Mouse (Mus musculus): ENCODE data around the gene Zfp217.

- TF ChIP-seq POLR2A (IDR thresholded peaks at IDR 0.05; ENCODE audit: control insufficient read depth, extremely low read depth, insufficient read depth, low read length, poor library complexity) = no peak
- TF ChIP-seq CTCF (IDR thresholded peaks at IDR 0.05; ENCODE audit: borderline replicate concordance, control insufficient read depth, extremely low read depth, insufficient read depth, low read length, poor library complexity) = no peak
Measured at GRCm38 (mm10) chr2:170069976-170070375, 77.9 kb downstream of the Zfp217 start.
